Mouse (Mus musculus): Measurements from ENCODE around the gene Copa.

DNA sequence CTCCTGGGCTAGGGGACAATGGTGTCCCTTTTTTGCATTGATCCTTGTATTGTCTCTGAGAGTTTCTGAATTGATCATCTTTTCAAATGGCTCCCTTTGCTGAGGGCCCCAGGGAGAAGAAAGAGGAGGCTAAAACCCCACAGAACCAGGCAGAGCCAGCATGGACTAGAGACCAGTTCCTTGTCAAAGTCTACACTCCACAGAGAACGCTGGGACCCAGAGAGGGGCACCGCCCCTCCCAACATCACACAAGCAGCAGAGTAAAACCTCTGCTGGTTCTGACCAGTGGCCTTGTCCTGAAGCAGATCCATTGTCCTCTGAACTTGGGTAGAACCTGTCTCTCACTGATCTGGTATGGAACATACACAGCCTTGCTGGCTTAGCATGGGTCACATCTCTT is 20.2 kb upstream of the Copa start:
- TF ChIP-seq CTCF (IDR thresholded peaks at IDR 0.05; ENCODE audit: extremely low read depth, insufficient read length, insufficient replicate concordance, low read depth, low read length), result no peak
- no peak for TF ChIP-seq POLR2A (IDR thresholded peaks at IDR 0.05; ENCODE audit: low read depth, low read length)
